Mouse (Mus musculus) ES-Bruce4 (cell line): ENCODE data around the gene Kdelr1.

ENCODE experiments used
- EP300 ChIP-seq: IDR thresholded peaks from 2 replicates; pipeline ENCODE4 v1.6.1; 2011; ENCODE audit warnings: low read depth, low read length; ENCODE audit not compliant: insufficient read depth
- POLR2A ChIP-seq: IDR thresholded peaks from one replicate; pipeline ENCODE4 v1.8.1; 2011; ENCODE audit warnings: low read length; ENCODE audit not compliant: insufficient read depth

DNA sequence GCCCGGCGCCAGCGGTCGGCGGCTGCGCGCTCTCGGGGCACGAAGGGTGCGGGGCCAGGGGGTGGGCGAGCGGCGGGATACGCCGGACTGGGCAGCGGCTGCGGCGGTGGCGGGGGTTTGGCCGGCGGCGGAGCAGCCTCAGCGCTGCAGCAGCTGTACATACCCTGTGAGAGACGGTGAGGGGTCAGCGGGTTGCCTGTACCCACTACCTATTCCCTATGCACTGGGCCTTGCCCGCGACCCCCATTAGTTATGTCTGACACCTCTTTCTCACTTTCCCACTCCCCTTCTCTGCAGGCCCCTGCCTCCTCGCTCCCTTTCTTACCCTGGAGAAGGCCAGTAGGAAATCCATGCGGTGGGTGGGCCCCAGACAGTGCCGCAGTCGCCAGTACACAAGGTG is 38.6 kb upstream of the Kdelr1 start:
- no peak for TF ChIP-seq EP300
- TF ChIP-seq POLR2A, result no peak
